Mouse (Mus musculus) hindbrain, embryonic 16.5 days (tissue): ENCODE data around the gene Nat8f6. TPM values are rescaled to one million over a fixed set of nuclear protein-coding genes. Genes with fewer than 3 reads are reported as not detected.
"Not testable (repeated sequence)": the region's sequence is repeated elsewhere in the genome, so short reads cannot be mapped to it uniquely, and the experiment has no call there.

Experiments
- ATAC-seq: fragments of 200-750 bp; cut with Nextera tagmentation; 2 replicates; pipeline ENCODE4 v1.8.0; 2017; ENCODE audit warnings: moderate TSS enrichment, moderate library complexity
- H3K27ac ChIP-seq: fragments of 300-500 bp; sonication (generic); 2 replicates; pipeline ENCODE4 v1.5.1; 2014; ENCODE audit warnings: low read depth, mild to moderate bottlenecking, control low read depth, low read length, moderate library complexity
- H3K27me3 ChIP-seq: fragments of 300-500 bp; sonication (generic); replicated peaks from 2 replicates; pipeline ENCODE4 v1.6.1; 2014; ENCODE audit warnings: low read length; ENCODE audit not compliant: control insufficient read depth, insufficient read depth
- H3K36me3 ChIP-seq: fragments of 300-500 bp; sonication (generic); 2 replicates; pipeline ENCODE4 v1.6.1; 2014; ENCODE audit warnings: mild to moderate bottlenecking, low read length, moderate library complexity, mixed read lengths; ENCODE audit not compliant: control insufficient read depth, insufficient read depth
- H3K4me1 ChIP-seq: fragments of 300-500 bp; sonication (generic); 2 replicates; pipeline ENCODE4 v1.6.1; 2014; ENCODE audit warnings: low read depth, low read length; ENCODE audit not compliant: control insufficient read depth, insufficient read depth
- H3K4me2 ChIP-seq: fragments of 300-500 bp; sonication (generic); 2 replicates; pipeline ENCODE4 v1.6.1; 2014; ENCODE audit warnings: mild to moderate bottlenecking, low read length, control low read depth, moderate library complexity
- H3K4me3 ChIP-seq: fragments of 300-500 bp; sonication (generic); 2 replicates; pipeline ENCODE4 v1.5.1; 2014; ENCODE audit warnings: mild to moderate bottlenecking, low read length, control low read depth, moderate library complexity
- H3K9ac ChIP-seq: fragments of 300-500 bp; sonication (generic); 2 replicates; pipeline ENCODE4 v1.6.1; 2014; ENCODE audit warnings: low read depth, mild to moderate bottlenecking, control low read depth, low read length, moderate library complexity
- H3K9me3 ChIP-seq: fragments of 300-500 bp; sonication (generic); 2 replicates; pipeline ENCODE4 v1.6.1; 2014; ENCODE audit warnings: mild to moderate bottlenecking, low read length, moderate library complexity; ENCODE audit not compliant: control insufficient read depth
- WGBS: fragments of 180-500 bp; shearing (Covaris S2); extraction: QIAGEN DNeasy Blood & Tissue Kit; methylation state at CpG from one replicate; pipeline ENCODE4 v1.1.7; 2014; 5-methylcytosine and 5-hydroxymethylcytosine counted together
- polyA plus RNA-seq: library from polyadenylated mRNA; unstranded; fragments of >200 nt; fragmentation: Nextera tagmentation; extraction: Ambion mirVana; gene quantifications from 2 replicates; pipeline ENCODE4 v1.2.1, GENCODE M21; 2015

Nat8f6 gene
- polyA plus RNA-seq, 1 experiment from 2014 or later: not detected

DNA sequence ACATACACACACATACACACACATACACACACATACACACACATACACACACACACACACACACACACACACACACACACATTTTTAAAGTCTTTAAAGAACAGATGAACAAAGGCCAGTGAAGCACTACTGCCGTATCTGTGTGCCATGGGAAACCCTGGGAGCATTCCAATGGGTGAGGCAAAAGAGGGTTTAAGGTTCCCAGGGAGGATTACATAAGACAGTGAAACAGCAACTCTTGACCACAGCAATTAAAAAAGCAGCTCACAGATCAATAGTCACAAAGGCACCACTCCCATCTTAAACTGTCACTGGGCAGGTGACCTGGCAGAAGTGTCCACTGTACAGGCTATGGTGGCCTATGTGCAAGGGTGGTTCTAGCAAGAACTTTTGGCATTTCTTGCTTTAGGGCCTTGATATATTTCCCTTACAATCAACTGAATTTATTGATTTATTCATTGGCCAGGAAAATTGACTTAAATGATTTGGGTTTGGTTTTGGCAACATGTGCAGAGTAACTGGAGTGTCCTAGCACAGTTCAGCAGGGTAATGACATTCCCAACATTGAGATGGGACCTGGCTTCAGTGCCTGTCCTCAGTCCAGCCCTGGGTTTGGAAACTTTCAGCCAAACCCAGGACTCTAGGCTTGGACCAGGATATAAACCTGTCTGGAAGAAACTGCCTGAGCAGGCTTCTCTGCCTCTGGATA lies 2.8 kb upstream of the Nat8f6 start:
- no peaks in the 10 kb centered on the region for H3K27me3 ChIP-seq
- H3K4me2 ChIP-seq: no peak overlapping the region
- 93% methylated on average over 1 of the region's 1 CpGs for WGBS
- no peak for ATAC-seq
- no peak overlapping the region for H3K27ac ChIP-seq
- H3K4me1 ChIP-seq: no peaks in the 10 kb centered on the region
- H3K4me3 ChIP-seq: no peak overlapping the region
- no peaks in the 10 kb centered on the region for H3K9me3 ChIP-seq
- no peak overlapping the region for H3K9ac ChIP-seq
- H3K36me3 ChIP-seq: no peaks in the 10 kb centered on the region

DNA sequence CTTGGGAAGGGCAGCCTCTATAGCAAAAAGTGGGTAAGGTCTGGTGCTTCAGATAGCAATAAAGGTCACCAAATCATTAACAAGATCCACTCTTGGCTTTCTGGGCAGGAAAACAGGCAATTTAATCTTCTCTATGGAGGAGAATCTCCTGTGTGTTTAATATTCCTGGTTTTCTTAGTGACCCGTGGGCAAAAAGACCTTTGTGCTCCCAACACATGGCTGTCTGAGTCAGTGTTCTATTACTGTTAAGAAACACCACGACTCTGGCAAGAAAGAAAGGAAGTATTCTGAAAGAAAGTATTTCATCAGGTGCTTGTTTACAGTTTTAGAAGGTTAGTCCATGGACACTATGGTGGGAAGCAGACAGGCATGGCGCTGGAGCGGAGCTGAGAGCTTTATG lies 1.5 kb upstream of the Nat8f6 start:
- no peak overlapping the region for H3K9ac ChIP-seq

GRCm38 (mm10) chr6:85818338-85818737 lies 2.4 kb downstream of the Nat8f6 start:
- H3K9ac ChIP-seq: no peak overlapping the region
- H3K4me2 ChIP-seq: no peak overlapping the region
- no peaks in the 10 kb centered on the region for H3K27me3 ChIP-seq
- H3K4me1 ChIP-seq: no peaks in the 10 kb centered on the region
- WGBS: 22% methylated on average over 1 of the region's 1 CpGs
- no peak overlapping the region for H3K4me3 ChIP-seq
- no peaks in the 10 kb centered on the region for H3K36me3 ChIP-seq
- no peaks in the 10 kb centered on the region for H3K9me3 ChIP-seq
- H3K27ac ChIP-seq: no peak overlapping the region
- ATAC-seq: no peak

More for the DNA sequence above, 1.5 kb upstream of the Nat8f6 start:
- Histone ChIP-seq H3K36me3 (no peaks in the 10 kb centered on the region), H3K9me3 (no peaks in the 10 kb centered on the region), H3K4me2 (no peak overlapping the region), H3K4me1 (no peaks in the 10 kb centered on the region), H3K27ac (no peak overlapping the region), H3K4me3 (no peak overlapping the region), H3K27me3 (no peaks in the 10 kb centered on the region)
- WGBS: 85% methylated on average over 4 of the region's 4 CpGs
- ATAC-seq: no peak

- ATAC-seq: no peak
- Histone ChIP-seq H3K9ac (no peak overlapping the region), H3K4me3 (no peak overlapping the region), H3K4me2 (no peak overlapping the region), H3K4me1 (no peaks in the 10 kb centered on the region), H3K36me3 (no peaks in the 10 kb centered on the region), H3K27me3 (no peaks in the 10 kb centered on the region), H3K9me3 (no peaks in the 10 kb centered on the region), H3K27ac (no peak overlapping the region)
- WGBS: 88% methylated on average over 2 of the region's 2 CpGs
Measured at GRCm38 (mm10) chr6:85813339-85813738, 7.4 kb downstream of the Nat8f6 start.

DNA sequence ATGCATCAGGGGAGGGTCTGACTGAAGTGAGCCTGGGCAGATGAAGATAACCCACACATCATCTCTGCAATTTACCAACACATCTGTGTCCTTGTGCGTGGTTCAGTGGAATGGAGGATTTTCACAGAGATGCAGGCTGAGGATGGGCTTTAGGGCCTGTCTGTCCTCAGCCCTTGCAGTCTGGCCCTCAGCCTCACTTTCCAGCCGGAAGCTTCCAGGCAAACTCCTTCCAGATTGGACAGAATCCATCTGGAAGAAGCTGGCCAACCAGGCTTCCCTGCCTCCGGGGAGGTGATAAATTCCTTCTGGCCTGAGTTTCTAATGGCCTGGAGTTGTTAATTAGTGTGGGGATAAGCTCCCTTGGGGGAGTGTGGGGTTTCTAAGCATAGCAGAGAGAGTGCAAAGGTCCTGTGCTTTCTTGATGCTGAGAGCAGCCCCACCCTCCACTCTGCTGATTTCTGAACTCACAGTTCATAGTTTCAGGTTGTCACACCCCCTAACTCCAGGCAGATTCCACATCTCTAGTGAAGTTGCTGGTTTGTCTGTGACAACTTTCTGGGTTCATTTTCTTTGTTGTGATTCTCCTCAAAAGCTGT lies 9.7 kb downstream of the Nat8f6 start:
- 61% methylated on average over 3 of the region's 3 CpGs for WGBS
- not testable (repeated sequence) for H3K9me3 ChIP-seq, H3K27me3 ChIP-seq, H3K4me2 ChIP-seq, H3K4me1 ChIP-seq, H3K9ac ChIP-seq, H3K27ac ChIP-seq, ATAC-seq, H3K4me3 ChIP-seq, H3K36me3 ChIP-seq

GRCm38 (mm10) chr6:85810514-85810913 lies 10.2 kb downstream of the Nat8f6 start:
- not testable (repeated sequence) for H3K4me1 ChIP-seq, H3K4me3 ChIP-seq, H3K9me3 ChIP-seq, H3K4me2 ChIP-seq, ATAC-seq, H3K27me3 ChIP-seq, H3K27ac ChIP-seq, H3K36me3 ChIP-seq, H3K9ac ChIP-seq
- 76% methylated on average over 2 of the region's 3 CpGs for WGBS

GRCm38 (mm10) chr6:85809784-85810183 lies 11.0 kb downstream of the Nat8f6 start:
- 87% methylated on average over 2 of the region's 3 CpGs for WGBS
- H3K9ac ChIP-seq, H3K27me3 ChIP-seq: not testable (repeated sequence)

GRCm38 (mm10) chr6:85803180-85803579 lies 17.6 kb downstream of the Nat8f6 start:
- H3K9me3 ChIP-seq, H3K36me3 ChIP-seq, H3K4me1 ChIP-seq, H3K4me3 ChIP-seq, ATAC-seq, H3K9ac ChIP-seq, H3K27me3 ChIP-seq, H3K27ac ChIP-seq, H3K4me2 ChIP-seq: not testable (repeated sequence)
- WGBS: 68% methylated on average over 5 of the region's 5 CpGs

More at GRCm38 (mm10) chr6:85809784-85810183, 11.0 kb downstream of the Nat8f6 start:
- H3K4me2 ChIP-seq, ATAC-seq, H3K4me1 ChIP-seq, H3K36me3 ChIP-seq, H3K4me3 ChIP-seq, H3K9me3 ChIP-seq, H3K27ac ChIP-seq: not testable (repeated sequence)

GRCm38 (mm10) chr6:85765532-85765931 lies 55.2 kb downstream of the Nat8f6 start, which contains the start of gene Nat8f3:
TSS of gene Nat8f3 (minus strand) at chr6:85765754.
- ATAC-seq, H3K4me3 ChIP-seq, H3K9me3 ChIP-seq, H3K4me2 ChIP-seq, H3K36me3 ChIP-seq, H3K27me3 ChIP-seq, H3K4me1 ChIP-seq, H3K9ac ChIP-seq, H3K27ac ChIP-seq: not testable (repeated sequence)
- 57% methylated on average over 13 of the region's 13 CpGs for WGBS
